Comparison of ENCODE assay signal across 9 mouse cellular contexts in the genomic region with DNA sequence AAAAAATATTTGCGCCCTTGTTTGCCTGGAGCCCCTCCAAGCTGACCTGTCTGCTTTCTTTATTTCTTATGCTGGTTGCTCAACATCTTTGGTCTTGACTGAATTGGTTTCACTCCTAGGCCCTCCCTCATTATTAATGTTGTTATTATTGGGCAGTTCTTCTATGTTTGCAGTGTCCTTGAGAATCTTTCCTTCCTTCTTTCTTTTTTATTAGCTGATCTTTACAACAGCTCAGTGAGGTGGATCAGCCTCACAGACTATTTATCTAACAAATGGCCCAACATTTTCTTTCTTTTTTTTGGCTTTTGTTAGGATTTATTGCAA.
"Had no signal": no experiment of that assay in that cellular context is flagged by ENCODE, and none has a peak within 500 bp of the region (broad histone marks: within the 10 kb centered on the region; RNA-seq: fewer than 3 reads in every experiment).

No protein-coding gene starts in this region.

- H3K9ac ChIP-seq: hindbrain, embryonic 14.5 days; intestine, embryonic 15.5 days; limb, embryonic 15.5 days; liver, embryonic 12.5 days; midbrain, embryonic 13.5 days had no signal

- H3K4me1 ChIP-seq: intestine, embryonic 15.5 days had no signal

- H3K4me3 ChIP-seq: intestine, embryonic 15.5 days; limb, embryonic 15.5 days; liver, embryonic 12.5 days; midbrain, embryonic 13.5 days had no signal

- DNase-seq: layer of hippocampus, adult 9-11 months; layer of hippocampus, postnatal 36 days; right cerebral cortex, postnatal 14 days; thymus, postnatal 36 days had no signal

- ATAC-seq: intestine, embryonic 15.5 days; liver, embryonic 12.5 days; midbrain, embryonic 13.5 days had no signal

- H3K36me3 ChIP-seq: intestine, embryonic 15.5 days; limb, embryonic 15.5 days; liver, embryonic 12.5 days; midbrain, embryonic 13.5 days had no signal

- H3K9me3 ChIP-seq: intestine, embryonic 15.5 days; limb, embryonic 15.5 days; liver, embryonic 12.5 days; midbrain, embryonic 13.5 days had no signal

- H3K27me3 ChIP-seq: intestine, embryonic 15.5 days; limb, embryonic 15.5 days; liver, embryonic 12.5 days; midbrain, embryonic 13.5 days had no signal

- H3K27ac ChIP-seq: hindbrain, embryonic 14.5 days; intestine, embryonic 15.5 days; limb, embryonic 15.5 days; liver, embryonic 12.5 days; midbrain, embryonic 13.5 days had no signal

- H3K4me2 ChIP-seq: hindbrain, embryonic 14.5 days; intestine, embryonic 15.5 days; limb, embryonic 15.5 days; liver, embryonic 12.5 days; midbrain, embryonic 13.5 days had no signal
